Mouse (Mus musculus) stomach, postnatal 0 days (tissue): ENCODE measurements around the gene Arid3b. TPM values are rescaled to one million over a fixed set of nuclear protein-coding genes. Genes with fewer than 3 reads are reported as not detected.
A peak's percentile ranks its signal among the peaks of the same experiment; 100 is the strongest.
"Not testable (repeated sequence)": the region's sequence is repeated elsewhere in the genome, so short reads cannot be mapped to it uniquely, and the experiment has no call there.

Experiments used
- ATAC-seq: fragments of 200-750 bp; cut with Nextera tagmentation; 2 replicates; pipeline ENCODE4 v1.8.0; 2017; ENCODE audit not compliant: low FRiP score, low TSS enrichment
- DNase-seq: peaks from one replicate; pipeline ENCODE4 v3.0.0-alpha.2; 2016; ENCODE audit warnings: low spot score
- H3K27ac ChIP-seq: fragments of 300-500 bp; sonication (generic); replicated peaks from 2 replicates; pipeline ENCODE4 v1.5.1; 2014; ENCODE audit warnings: mild to moderate bottlenecking, control low read depth
- H3K27me3 ChIP-seq: fragments of 300-500 bp; sonication (generic); 2 replicates; pipeline ENCODE4 v1.6.1; 2014; ENCODE audit warnings: low read length; ENCODE audit not compliant: control insufficient read depth, insufficient read depth
- H3K36me3 ChIP-seq: fragments of 300-500 bp; sonication (generic); 2 replicates; pipeline ENCODE4 v1.6.1; 2014; ENCODE audit warnings: low read length, mixed read lengths; ENCODE audit not compliant: control insufficient read depth, insufficient read depth
- H3K4me1 ChIP-seq: fragments of 300-500 bp; sonication (generic); replicated peaks from 2 replicates; pipeline ENCODE4 v1.6.1; 2014; ENCODE audit warnings: antibody characterized with exemption; ENCODE audit not compliant: control insufficient read depth, insufficient read depth
- H3K4me2 ChIP-seq: fragments of 300-500 bp; sonication (generic); replicated peaks from 2 replicates; pipeline ENCODE4 v1.6.1; 2014; ENCODE audit warnings: low read depth, mild to moderate bottlenecking, control low read depth, moderate library complexity
- H3K4me3 ChIP-seq: fragments of 300-500 bp; sonication (generic); 2 replicates; pipeline ENCODE4 v1.5.1; 2014; ENCODE audit warnings: low read depth, low read length, control low read depth
- H3K9ac ChIP-seq: fragments of 300-500 bp; sonication (generic); 2 replicates; pipeline ENCODE4 v1.6.1; 2014; ENCODE audit warnings: mild to moderate bottlenecking, low read length, control low read depth, mixed read lengths
- H3K9me3 ChIP-seq: fragments of 300-500 bp; sonication (generic); 2 replicates; pipeline ENCODE4 v1.6.1; 2016; ENCODE audit warnings: low read length; ENCODE audit not compliant: control insufficient read depth
- CTCF ChIP-seq: IDR thresholded peaks from 2 replicates; pipeline ENCODE4 v1.5.1; 2016; ENCODE audit warnings: antibody characterized with exemption, low read depth, mild to moderate bottlenecking, moderate library complexity
- EP300 ChIP-seq: optimal IDR thresholded peaks from 2 replicates; pipeline ENCODE3; 2016; ENCODE audit warnings: antibody characterized with exemption
- WGBS: fragments of 180-500 bp; shearing (Covaris S2); extraction: QIAGEN DNeasy Blood & Tissue Kit; methylation state at CpG from one replicate; pipeline ENCODE4 v1.1.7; 2014; 5-methylcytosine and 5-hydroxymethylcytosine counted together
- polyA plus RNA-seq: library from polyadenylated mRNA; unstranded; fragments of >200 nt; fragmentation: Nextera tagmentation; extraction: Ambion mirVana; gene quantifications from 2 replicates; pipeline ENCODE4 v1.2.1, GENCODE M21; 2015

The Arid3b gene
- polyA plus RNA-seq = 2.3 and 3.0 TPM in 2 replicates

DNA sequence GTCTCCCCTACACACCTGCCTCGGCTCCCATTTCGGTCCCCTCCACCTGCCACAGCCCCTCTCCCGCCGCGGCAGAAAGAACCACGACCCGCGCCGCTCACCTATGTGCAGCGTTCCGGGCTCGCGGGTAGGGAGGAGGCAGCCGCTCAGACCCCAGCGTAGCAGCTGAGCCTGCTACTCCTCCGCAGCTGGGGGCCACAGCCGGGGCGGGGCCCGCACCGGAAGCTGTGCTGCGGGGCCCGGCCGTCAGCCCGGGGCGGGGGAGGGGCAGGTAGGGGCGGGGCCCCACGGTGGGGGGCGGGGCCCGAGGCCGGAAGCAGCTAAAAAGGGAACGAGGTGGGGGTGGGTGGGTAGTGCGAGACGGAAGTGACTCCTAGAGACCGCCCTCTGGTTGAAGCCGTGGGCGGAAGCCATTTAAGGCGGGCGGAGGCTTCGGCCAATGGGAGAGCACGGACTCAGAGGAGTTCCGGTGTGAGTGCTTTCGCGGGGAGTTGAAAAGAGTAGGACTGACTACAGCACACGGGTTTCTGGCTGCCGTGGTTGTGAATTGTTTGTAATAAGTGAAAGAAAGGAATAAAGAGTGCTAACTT is at the start of gene Arid3b:
Gene Arid3b, minus strand, starts transcription at position 213 of the 590 bp plus-strand sequence.
- Histone ChIP-seq H3K9ac (peak within 1 kb of the TSS; percentile 62), H3K4me3 (peak within 1 kb of the TSS; percentile 70), H3K4me2 (peak within 1 kb of the TSS; percentile 94), H3K9me3 (no peaks in the 10 kb centered on the region), H3K4me1 (0 out of 2 replicates have a peak, but pooled peaks cover 2% of the 10 kb centered on the region), H3K36me3 (no peaks in the 10 kb centered on the region), H3K27me3 (no peaks in the 10 kb centered on the region), H3K27ac (peak within 1 kb of the TSS; percentile 46)
- 2% methylated on average over 41 of the region's 45 CpGs for WGBS
- TF ChIP-seq EP300 (no peak), CTCF (0 out of 2 replicates have a peak, but pooled peaks have one; percentile 5)
- peak; percentile 99 for ATAC-seq
- DNase-seq = peak; percentile 96

DNA sequence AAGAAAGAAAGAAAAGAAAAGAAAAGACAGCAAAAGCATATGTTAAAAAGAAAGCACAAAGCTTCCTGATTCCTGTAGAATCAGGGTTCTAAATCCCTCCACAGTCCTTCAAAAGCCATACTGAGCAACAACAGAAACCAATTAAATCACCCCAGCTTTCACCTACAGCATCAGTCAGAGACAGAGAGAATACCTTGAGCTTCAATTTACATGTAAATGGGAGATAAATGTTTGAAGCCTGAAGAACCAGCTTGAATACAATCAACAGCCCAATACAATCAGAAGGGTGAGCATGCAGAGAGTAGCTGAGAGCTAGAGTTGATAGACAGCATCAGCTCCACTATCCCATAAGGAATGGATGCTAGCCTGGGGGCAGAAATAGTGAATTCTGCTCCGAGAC is 46.8 kb upstream of the Arid3b start:
- H3K4me1 ChIP-seq = no peaks in the 10 kb centered on the region
- no peaks in the 10 kb centered on the region for H3K27me3 ChIP-seq
- H3K9me3 ChIP-seq = no peaks in the 10 kb centered on the region
- no peak for DNase-seq
- no peak overlapping the region for H3K4me3 ChIP-seq
- H3K9ac ChIP-seq = no peak overlapping the region
- 63% methylated on average over 1 of the region's 1 CpGs for WGBS
- no peak for ATAC-seq
- TF ChIP-seq EP300 = no peak
- no peak for TF ChIP-seq CTCF
- no peak overlapping the region for H3K27ac ChIP-seq
- H3K4me2 ChIP-seq = no peak overlapping the region
- no peaks in the 10 kb centered on the region for H3K36me3 ChIP-seq

- not testable (repeated sequence) for H3K4me1 ChIP-seq, H3K27me3 ChIP-seq, H3K9me3 ChIP-seq, H3K9ac ChIP-seq, H3K27ac ChIP-seq, ATAC-seq, H3K36me3 ChIP-seq, H3K4me2 ChIP-seq, DNase-seq, H3K4me3 ChIP-seq
- 85% methylated on average over 2 of the region's 2 CpGs for WGBS
These were observed 45.2 kb upstream of the Arid3b start for GRCm38 (mm10) chr9:57881781-57882180.

DNA sequence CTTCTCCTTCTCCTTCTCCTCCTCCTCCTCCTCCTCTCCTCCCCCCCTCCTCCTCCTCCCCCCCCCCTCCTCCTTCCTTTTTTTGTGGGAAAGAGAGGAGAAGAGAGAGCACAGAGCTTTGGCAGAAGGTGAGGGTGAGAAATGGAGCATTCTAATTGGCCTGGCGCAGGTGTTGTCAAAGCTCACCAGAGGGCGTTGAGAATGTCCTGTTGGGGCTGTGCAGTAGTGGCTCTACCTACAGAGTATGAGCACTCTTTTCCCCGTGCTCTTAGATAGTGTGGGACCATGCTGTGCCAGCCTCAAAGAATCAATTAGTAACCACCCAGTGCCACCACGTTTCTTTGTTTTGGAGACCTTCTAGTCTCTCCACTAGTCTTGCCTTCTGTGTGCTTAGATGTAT is 43.7 kb upstream of the Arid3b start:
- WGBS = 11% methylated on average over 4 of the region's 4 CpGs
- Histone ChIP-seq H3K4me3 (no peak overlapping the region), H3K36me3 (no peaks in the 10 kb centered on the region), H3K4me1 (no peaks in the 10 kb centered on the region), H3K9ac (no peak overlapping the region), H3K27ac (no peak overlapping the region), H3K27me3 (no peaks in the 10 kb centered on the region), H3K9me3 (no peaks in the 10 kb centered on the region), H3K4me2 (no peak overlapping the region)
- no peak for ATAC-seq
- DNase-seq = no peak
- no peak; the same call in 1 of the 2 replicates for TF ChIP-seq CTCF
- TF ChIP-seq EP300 = no peak

DNA sequence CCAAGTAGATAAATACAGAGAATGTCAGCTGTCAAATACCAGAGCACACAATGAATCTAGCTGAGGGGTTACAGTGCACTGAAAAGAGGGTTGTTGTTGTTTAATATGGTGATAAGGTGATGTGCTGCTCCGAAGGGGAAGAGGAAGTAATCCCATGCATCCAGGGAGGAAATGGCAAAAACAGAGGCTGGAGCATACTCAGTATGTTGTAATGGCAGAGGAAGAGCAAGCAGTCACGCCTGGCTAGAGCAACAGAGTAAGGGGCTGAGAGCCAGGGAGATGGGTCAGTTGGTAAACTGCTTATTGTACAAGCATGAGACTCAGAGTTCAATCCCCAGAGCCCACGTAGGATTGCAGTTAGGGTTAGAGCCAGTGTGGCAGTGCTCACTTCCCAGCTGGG is 42.6 kb upstream of the Arid3b start:
- no peak for TF ChIP-seq EP300
- no peak for TF ChIP-seq CTCF
- H3K4me1 ChIP-seq = no peaks in the 10 kb centered on the region
- no peaks in the 10 kb centered on the region for H3K27me3 ChIP-seq
- WGBS = 41% methylated on average over 3 of the region's 3 CpGs
- DNase-seq (no peak), ATAC-seq (no peak)
- H3K9ac ChIP-seq = no peak overlapping the region
- H3K4me3 ChIP-seq = no peak overlapping the region
- H3K9me3 ChIP-seq = no peaks in the 10 kb centered on the region
- no peaks in the 10 kb centered on the region for H3K36me3 ChIP-seq
- no peak overlapping the region for H3K4me2 ChIP-seq
- no peak overlapping the region for H3K27ac ChIP-seq

GRCm38 (mm10) chr9:57874994-57875393 is 38.4 kb upstream of the Arid3b start:
- TF ChIP-seq EP300 (no peak), CTCF (no peak)
- no peak for DNase-seq
- Histone ChIP-seq H3K27me3 (no peaks in the 10 kb centered on the region), H3K4me3 (no peak overlapping the region), H3K4me2 (no peak overlapping the region), H3K9me3 (no peaks in the 10 kb centered on the region), H3K36me3 (no peaks in the 10 kb centered on the region), H3K9ac (no peak overlapping the region), H3K27ac (no peak overlapping the region), H3K4me1 (no peaks in the 10 kb centered on the region)
- ATAC-seq = no peak
- WGBS = 42% methylated on average over 3 of the region's 3 CpGs
